Mouse (Mus musculus) heart, embryonic 10.5 days (tissue): Measurements from ENCODE around the gene Pigz. TPM values are rescaled to one million over a fixed set of nuclear protein-coding genes. Genes with fewer than 3 reads are reported as not detected.

Source experiments
- DNase-seq: peaks from one replicate; pipeline ENCODE4 v3.0.0-alpha.2; 2017; ENCODE audit warnings: low spot score
- H3K27ac ChIP-seq: fragments of 300-500 bp; sonication (generic); 2 replicates; pipeline ENCODE4 v1.5.1; 2016; ENCODE audit warnings: mild to moderate bottlenecking
- H3K27me3 ChIP-seq: fragments of 300-500 bp; sonication (generic); 2 replicates; pipeline ENCODE4 v1.6.1; 2016; ENCODE audit warnings: mild to moderate bottlenecking; ENCODE audit not compliant: poor library complexity, insufficient read depth, severe bottlenecking
- H3K36me3 ChIP-seq: fragments of 300-500 bp; sonication (generic); 2 replicates; pipeline ENCODE4 v1.6.1; 2016; ENCODE audit warnings: mild to moderate bottlenecking, moderate library complexity
- H3K4me1 ChIP-seq: fragments of 300-500 bp; sonication (generic); 2 replicates; pipeline ENCODE4 v1.6.1; 2016; ENCODE audit warnings: mild to moderate bottlenecking
- H3K4me3 ChIP-seq: fragments of 300-500 bp; sonication (generic); 2 replicates; pipeline ENCODE4 v1.5.1; 2016; ENCODE audit warnings: mild to moderate bottlenecking, moderate library complexity
- H3K9me3 ChIP-seq: fragments of 300-500 bp; sonication (generic); 2 replicates; pipeline ENCODE4 v1.6.1; 2016; ENCODE audit warnings: mild to moderate bottlenecking, moderate library complexity
- WGBS: fragments of 180-500 bp; shearing (Covaris S2); methylation state at CpG from one replicate; pipeline ENCODE4 v1.1.7; 2016; 5-methylcytosine and 5-hydroxymethylcytosine counted together
- polyA plus RNA-seq: library from polyadenylated mRNA; unstranded; fragments of >200 nt; fragmentation: Nextera tagmentation; extraction: Ambion mirVana; gene quantifications from 2 replicates; pipeline ENCODE4 v1.2.1, GENCODE M21; 2016

Pigz gene
- polyA plus RNA-seq, 1 experiment from 2014 or later: 0.79 TPM

- WGBS: 54% methylated on average over 11 of the region's 11 CpGs
Measured at GRCm38 (mm10) chr16:31908959-31909358, 24.7 kb upstream of the Pigz start.

GRCm38 (mm10) chr16:31910281-31910847 lies 23.3 kb upstream of the Pigz start:
- no peak overlapping the region for H3K4me3 ChIP-seq
- H3K27ac ChIP-seq: no peak overlapping the region
- no peak for DNase-seq
- peaks cover 4% of the 10 kb centered on the region; the same call in 1 of the 2 replicates for H3K27me3 ChIP-seq
- no peaks in the 10 kb centered on the region for H3K9me3 ChIP-seq
- H3K36me3 ChIP-seq: no peaks in the 10 kb centered on the region
- WGBS: 51% methylated on average over 10 of the region's 10 CpGs
- H3K4me1 ChIP-seq: peaks cover 19% of the 10 kb centered on the region

More at GRCm38 (mm10) chr16:31908959-31909358, 24.7 kb upstream of the Pigz start:
- Histone ChIP-seq H3K36me3 (no peaks in the 10 kb centered on the region), H3K4me1 (peaks cover 19% of the 10 kb centered on the region), H3K27me3 (peaks cover 4% of the 10 kb centered on the region; the same call in 1 of the 2 replicates), H3K4me3 (peak overlapping the region; percentile 24; the same call in 1 of the 2 replicates), H3K27ac (no peak overlapping the region), H3K9me3 (no peaks in the 10 kb centered on the region)
- no peak for DNase-seq

DNA sequence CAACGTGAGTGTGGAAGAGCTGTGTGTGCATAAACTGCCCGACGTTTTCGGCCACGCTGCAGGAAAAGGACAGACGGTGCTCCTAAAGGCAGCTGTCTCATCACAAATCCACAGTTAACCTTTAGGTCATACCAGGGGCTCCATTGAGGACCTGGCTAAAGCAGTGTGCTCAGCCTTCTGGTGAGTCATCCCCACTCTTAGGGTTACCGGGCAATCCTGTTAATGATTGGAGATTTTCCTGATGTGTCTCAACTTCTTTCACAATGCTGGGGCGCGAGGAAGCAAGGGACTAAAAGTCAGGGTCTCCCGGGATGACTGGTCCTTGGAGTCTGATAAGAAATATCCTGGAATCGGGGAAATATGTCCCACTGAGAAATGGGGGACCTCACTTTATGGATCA lies 15.9 kb upstream of the Pigz start:
- no peaks in the 10 kb centered on the region for H3K9me3 ChIP-seq
- H3K4me1 ChIP-seq: no peaks in the 10 kb centered on the region
- no peak overlapping the region for H3K27ac ChIP-seq
- peaks cover 4% of the 10 kb centered on the region; the same call in 1 of the 2 replicates for H3K27me3 ChIP-seq
- peak overlapping the region; percentile 42; the same call in 1 of the 2 replicates for H3K4me3 ChIP-seq
- WGBS: 62% methylated on average over 11 of the region's 11 CpGs
- no peaks in the 10 kb centered on the region for H3K36me3 ChIP-seq
- DNase-seq: no peak

DNA sequence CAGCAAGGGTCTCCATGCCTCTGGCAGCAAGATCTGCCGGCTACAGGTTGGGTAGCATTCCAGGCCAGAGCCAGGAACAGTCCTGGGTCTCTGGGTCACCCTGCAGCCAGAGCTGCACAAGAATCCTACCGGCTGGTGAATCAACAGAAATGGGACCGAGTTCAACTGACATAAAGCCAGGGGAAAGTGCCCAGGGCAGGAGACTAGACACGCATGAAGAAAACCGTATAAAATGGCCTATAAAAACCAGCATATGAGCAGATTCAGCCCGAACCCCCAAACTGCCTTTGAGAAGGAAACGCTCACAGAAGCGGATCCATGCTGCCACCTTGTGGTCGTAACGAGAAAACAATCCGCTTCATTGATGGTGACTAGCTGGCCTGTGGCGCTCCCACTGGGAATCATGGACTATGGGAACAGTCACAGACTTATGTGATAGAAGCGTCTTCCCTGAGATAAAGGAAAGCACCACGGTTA lies 15.4 kb upstream of the Pigz start:
- H3K27me3 ChIP-seq: peaks cover 4% of the 10 kb centered on the region; the same call in 1 of the 2 replicates
- no peaks in the 10 kb centered on the region for H3K9me3 ChIP-seq
- 6% methylated on average over 14 of the region's 14 CpGs for WGBS
- no peaks in the 10 kb centered on the region for H3K4me1 ChIP-seq
- peak overlapping the region; percentile 42 for H3K4me3 ChIP-seq
- 0 out of 2 replicates have a peak overlapping the region, but pooled peaks have one; percentile 30 for H3K27ac ChIP-seq
- H3K36me3 ChIP-seq: no peaks in the 10 kb centered on the region
- DNase-seq: peak; percentile 90

DNA sequence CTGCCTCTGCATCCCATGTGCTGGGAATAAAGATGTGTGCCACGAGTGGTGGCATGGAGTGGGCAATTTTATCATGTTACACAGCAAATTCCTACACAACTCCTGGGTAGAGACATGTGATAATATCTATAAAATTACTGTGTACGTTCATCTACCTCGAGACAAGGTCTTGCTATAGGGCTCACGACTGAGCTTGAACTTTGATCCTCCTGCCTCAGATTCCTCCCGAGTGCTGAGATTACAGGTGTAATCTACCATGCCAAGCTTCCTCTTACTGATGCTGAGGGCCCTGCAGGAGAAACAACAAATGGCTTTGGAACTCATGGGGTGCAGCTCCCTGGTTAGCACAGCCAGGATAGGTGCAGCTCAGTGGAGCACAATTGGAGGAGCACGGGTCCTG lies 9.3 kb upstream of the Pigz start:
- no peaks in the 10 kb centered on the region for H3K36me3 ChIP-seq
- no peak overlapping the region for H3K4me3 ChIP-seq
- H3K27ac ChIP-seq: no peak overlapping the region
- 83% methylated on average over 6 of the region's 6 CpGs for WGBS
- H3K4me1 ChIP-seq: peaks cover 12% of the 10 kb centered on the region; the same call in 1 of the 2 replicates
- no peak for DNase-seq
- H3K27me3 ChIP-seq: no peaks in the 10 kb centered on the region
- H3K9me3 ChIP-seq: no peaks in the 10 kb centered on the region

GRCm38 (mm10) chr16:31926091-31926490 lies 7.6 kb upstream of the Pigz start:
- H3K27ac ChIP-seq: no peak overlapping the region
- peaks cover 12% of the 10 kb centered on the region for H3K27me3 ChIP-seq
- H3K4me1 ChIP-seq: peaks cover 12% of the 10 kb centered on the region; the same call in 1 of the 2 replicates
- WGBS: 79% methylated on average over 6 of the region's 6 CpGs
- DNase-seq: no peak
- no peaks in the 10 kb centered on the region for H3K9me3 ChIP-seq
- no peaks in the 10 kb centered on the region for H3K36me3 ChIP-seq
- H3K4me3 ChIP-seq: no peak overlapping the region

- H3K27me3 ChIP-seq: peaks cover 18% of the 10 kb centered on the region
- peaks cover 12% of the 10 kb centered on the region; the same call in 1 of the 2 replicates for H3K4me1 ChIP-seq
- H3K4me3 ChIP-seq: no peak overlapping the region
- no peak for DNase-seq
- H3K9me3 ChIP-seq: no peaks in the 10 kb centered on the region
- H3K36me3 ChIP-seq: no peaks in the 10 kb centered on the region
- H3K27ac ChIP-seq: no peak overlapping the region
- 83% methylated on average over 13 of the region's 13 CpGs for WGBS
Measured at GRCm38 (mm10) chr16:31926547-31927182, 7.0 kb upstream of the Pigz start.

DNA sequence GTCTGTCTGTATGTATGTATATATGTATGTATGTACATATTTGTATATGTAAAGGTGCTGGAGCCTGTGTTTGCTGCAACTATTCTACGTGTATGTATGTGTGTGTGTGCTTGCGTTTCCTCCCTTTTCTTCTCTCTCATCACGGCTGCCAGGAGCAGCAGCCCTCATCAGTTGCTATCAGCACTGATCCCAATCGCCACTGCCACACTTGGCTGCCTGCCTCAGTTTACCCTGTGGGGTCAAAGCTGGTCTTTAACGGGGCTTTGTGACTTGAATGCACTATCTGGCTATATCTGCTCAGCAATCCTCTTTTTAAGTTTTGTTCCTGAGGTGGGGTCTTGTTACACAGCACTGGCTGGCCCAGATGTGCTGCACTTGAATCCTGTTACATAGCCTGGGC lies 6.2 kb upstream of the Pigz start:
- Histone ChIP-seq H3K4me1 (peaks cover 12% of the 10 kb centered on the region; the same call in 1 of the 2 replicates), H3K36me3 (no peaks in the 10 kb centered on the region), H3K9me3 (no peaks in the 10 kb centered on the region), H3K27ac (no peak overlapping the region), H3K4me3 (no peak overlapping the region), H3K27me3 (peaks cover 25% of the 10 kb centered on the region)
- no peak for DNase-seq
- WGBS: 85% methylated on average over 5 of the region's 5 CpGs

DNA sequence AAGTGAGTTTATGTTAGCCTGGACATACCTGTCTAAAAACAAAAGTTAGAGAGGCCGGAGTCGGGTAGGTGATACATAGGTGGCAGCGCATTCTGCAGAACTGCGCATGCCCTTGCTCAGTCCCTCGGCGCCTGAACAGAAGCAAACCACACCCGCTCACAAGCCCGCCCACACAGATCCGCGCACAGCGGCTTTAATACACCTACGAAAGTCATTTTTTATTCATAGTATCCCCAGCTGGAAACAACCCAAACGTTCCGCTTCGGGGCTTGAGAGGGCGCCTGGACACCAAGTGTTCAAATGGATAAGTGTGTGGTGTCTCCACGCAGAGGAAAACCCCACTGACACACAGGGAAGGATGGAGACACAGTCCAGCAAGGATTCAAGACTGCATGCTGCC lies 2.3 kb upstream of the Pigz start:
- H3K4me1 ChIP-seq: peaks cover 29% of the 10 kb centered on the region
- H3K9me3 ChIP-seq: no peaks in the 10 kb centered on the region
- H3K4me3 ChIP-seq: no peak overlapping the region
- peaks cover 62% of the 10 kb centered on the region for H3K27me3 ChIP-seq
- DNase-seq: no peak
- H3K36me3 ChIP-seq: no peaks in the 10 kb centered on the region
- H3K27ac ChIP-seq: no peak overlapping the region
- 56% methylated on average over 17 of the region's 17 CpGs for WGBS

DNA sequence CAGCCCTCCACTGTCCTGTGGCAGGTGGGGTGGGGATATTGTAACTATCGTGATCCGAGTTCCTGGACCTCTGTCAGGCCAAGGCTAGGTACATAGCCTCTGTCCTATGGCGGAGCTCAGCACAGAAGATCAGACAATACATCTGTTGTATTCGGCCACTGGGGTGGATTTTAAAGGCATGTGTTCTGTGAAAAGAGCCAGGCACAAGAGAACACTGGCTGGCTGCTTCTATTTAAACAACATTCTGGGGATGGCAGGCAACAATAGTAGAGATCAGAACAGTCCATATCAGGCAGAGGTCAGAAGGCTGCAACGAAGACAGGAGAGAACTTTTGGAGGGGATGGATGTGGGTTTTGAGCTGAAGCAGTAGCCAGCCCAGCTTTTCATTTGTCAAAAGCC lies 1.4 kb upstream of the Pigz start:
- Histone ChIP-seq H3K4me1 (peaks cover 29% of the 10 kb centered on the region), H3K9me3 (no peaks in the 10 kb centered on the region)
- 62% methylated on average over 5 of the region's 5 CpGs for WGBS

GRCm38 (mm10) chr16:31932840-31933697 lies 582 bp upstream of the Pigz start:
- DNase-seq: peak; percentile 92
- Histone ChIP-seq H3K4me3 (peak overlapping the region; percentile 68), H3K27ac (peak overlapping the region; percentile 79), H3K4me1 (peaks cover 29% of the 10 kb centered on the region), H3K36me3 (no peaks in the 10 kb centered on the region), H3K9me3 (no peaks in the 10 kb centered on the region), H3K27me3 (peaks cover 69% of the 10 kb centered on the region)
- 1% methylated on average over 50 of the region's 50 CpGs for WGBS

More for the DNA sequence above, 1.4 kb upstream of the Pigz start:
- H3K27ac ChIP-seq: no peak overlapping the region
- no peak for DNase-seq
- peaks cover 69% of the 10 kb centered on the region for H3K27me3 ChIP-seq
- H3K36me3 ChIP-seq: no peaks in the 10 kb centered on the region
- no peak overlapping the region for H3K4me3 ChIP-seq

DNA sequence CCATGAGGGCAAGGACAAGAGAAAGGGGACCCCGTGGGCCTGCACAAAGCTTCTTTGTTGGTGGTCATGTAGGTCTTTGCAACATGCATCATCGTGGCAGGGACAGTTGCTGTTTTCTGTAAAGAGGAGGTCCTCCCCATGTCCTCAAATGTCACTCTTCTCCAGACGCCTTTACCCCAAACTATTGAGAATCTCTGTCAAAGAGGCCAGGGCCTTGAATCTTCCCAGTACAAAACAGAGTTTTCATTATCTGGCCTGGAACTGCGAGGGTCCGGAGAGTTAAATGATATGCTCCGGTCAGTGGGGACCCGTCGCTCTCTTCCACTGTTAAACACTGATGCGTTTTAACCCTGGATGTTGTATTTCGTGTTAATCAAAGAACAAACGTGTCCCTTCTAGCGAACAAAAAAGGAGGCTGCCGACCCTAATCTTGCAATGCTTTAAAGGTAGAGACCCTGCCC lies 929 bp downstream of the Pigz start:
- DNase-seq: no peak
- H3K27me3 ChIP-seq: peaks cover 69% of the 10 kb centered on the region

More for the DNA sequence above, 929 bp downstream of the Pigz start:
- Histone ChIP-seq H3K4me1 (peaks cover 29% of the 10 kb centered on the region), H3K36me3 (no peaks in the 10 kb centered on the region), H3K4me3 (peak overlapping the region; percentile 54), H3K9me3 (no peaks in the 10 kb centered on the region), H3K27ac (no peak overlapping the region)
- 22% methylated on average over 13 of the region's 13 CpGs for WGBS
